Mouse (Mus musculus) gastrocnemius, postnatal 36 days (tissue): ENCODE results near the gene Slc41a3. TPM values are rescaled to one million over a fixed set of nuclear protein-coding genes. Genes with fewer than 3 reads are reported as not detected.

Experiments
- DNase-seq, 2 experiments: peaks; one replicate each; pipeline ENCODE4 v3.0.0; 2022
- intact Hi-C: fragments of 180-260 bp; cut with DNase I; formaldehyde crosslinking; loops from one replicate; pipeline ENCODE4 v1.15.1; 2025
- microRNA-seq, 2 experiments: library from miRNA; unstranded; fragments of <30 nt; microRNA quantifications; one replicate each; pipeline ENCODE4 v1.2.0; 2021
- total RNA-seq, 2 experiments: library from RNA; stranded (reverse); gene quantifications; 2 replicates each; pipeline ENCODE4 v1.2.3; 2021

Gene Slc41a3
- total RNA-seq, 2 experiments from 2014 or later: 61.5 to 75.4 TPM

DNA sequence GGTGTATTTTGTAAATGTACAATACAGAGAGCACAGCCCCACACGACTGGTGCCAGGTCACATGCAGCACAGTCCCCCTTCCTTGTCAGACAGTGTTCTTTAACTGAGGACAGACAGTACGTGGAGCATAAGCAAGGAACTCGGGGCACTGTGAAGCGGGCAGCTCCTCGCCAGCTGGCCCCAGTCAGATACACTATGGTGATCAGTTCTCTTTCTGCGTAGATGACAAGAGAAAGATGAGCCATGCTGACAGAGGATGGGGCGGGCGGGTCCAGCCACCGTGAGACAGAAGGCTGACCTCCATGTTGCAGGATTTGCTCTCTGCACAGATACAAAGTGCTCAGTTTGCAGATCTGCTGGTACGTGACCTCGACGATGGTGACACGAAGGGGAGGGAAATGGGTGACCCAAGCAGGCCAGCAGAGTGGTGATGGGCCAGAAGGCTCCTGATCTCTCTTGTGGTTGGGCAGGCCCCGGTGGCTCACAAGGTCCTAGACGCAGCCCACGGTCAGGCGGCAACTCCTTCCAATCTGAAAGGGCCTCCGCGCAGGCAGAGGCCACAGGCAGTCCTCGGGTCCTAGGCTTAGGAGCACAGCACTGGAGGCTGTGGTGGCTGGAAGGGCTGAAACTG, 56.0 kb downstream of the Slc41a3 start:
- intact Hi-C loops: no loop called here
- no peak for DNase-seq

DNA sequence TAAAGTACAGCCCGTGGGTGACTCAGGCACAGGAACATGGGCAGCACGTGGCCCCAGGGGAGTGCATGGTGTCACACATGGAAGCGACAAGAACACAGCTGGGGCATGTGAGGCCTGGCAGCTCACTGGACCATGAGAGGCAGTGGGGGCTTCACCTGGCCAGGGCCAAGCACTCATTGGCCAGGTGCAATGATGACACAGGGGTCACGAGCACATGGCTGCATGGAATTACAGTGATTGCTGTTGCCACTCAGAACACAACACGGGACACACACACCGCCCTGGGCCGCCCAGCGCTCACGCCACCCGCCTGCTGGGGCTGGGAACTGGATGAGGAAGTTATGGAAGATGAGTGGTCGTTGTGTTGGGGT, 56.5 kb downstream of the Slc41a3 start:
- no peak for DNase-seq
- intact Hi-C loops: no loop called here

DNA sequence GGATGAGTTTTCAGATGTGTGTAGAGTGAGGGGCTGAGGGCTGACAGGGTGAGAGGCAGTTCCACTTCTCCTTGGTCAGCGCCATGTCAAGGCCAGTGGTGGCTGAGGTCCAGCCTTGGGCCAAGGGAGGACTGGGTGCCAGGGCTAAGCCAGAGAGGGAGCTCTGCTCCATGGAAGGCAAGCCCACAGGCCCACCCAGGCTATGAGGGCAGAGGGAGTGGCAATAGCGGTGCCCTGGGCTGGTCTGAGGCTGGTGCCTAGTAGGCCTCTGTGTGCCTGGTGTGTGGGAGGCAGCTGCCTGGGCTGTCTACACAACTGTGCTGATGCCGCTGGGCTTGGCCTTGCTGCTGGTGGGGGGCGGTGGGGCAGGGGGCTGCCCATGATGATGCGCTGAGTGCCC, 57.6 kb downstream of the Slc41a3 start:
- no peak for DNase-seq
- intact Hi-C loops: no loop called here

DNA sequence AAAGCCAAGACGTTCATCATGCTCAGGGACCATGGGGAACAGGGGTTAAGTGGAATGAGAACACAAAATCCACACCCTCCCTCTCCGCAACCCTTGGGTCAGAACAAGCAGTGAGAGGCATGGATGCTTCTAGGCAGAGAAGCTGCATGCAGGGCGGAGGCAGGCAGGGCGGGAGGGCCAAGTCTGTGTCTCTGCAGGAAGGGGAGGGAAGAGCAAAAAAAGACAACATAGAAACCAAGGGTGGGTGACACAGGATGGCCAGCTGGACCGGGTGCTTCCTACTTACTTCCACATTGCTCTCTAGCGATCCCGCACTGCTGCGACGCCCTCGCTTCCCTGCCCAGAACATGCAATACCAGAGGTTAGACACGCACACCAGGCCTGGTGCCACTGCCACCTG, 59.2 kb downstream of the Slc41a3 start:
- no peak for DNase-seq
- intact Hi-C loops: no loop called here

- intact Hi-C loops: no loop called here
- no peak for DNase-seq
Measured at GRCm38 (mm10) chr6:90668693-90669092, 64.2 kb downstream of the Slc41a3 start.

DNA sequence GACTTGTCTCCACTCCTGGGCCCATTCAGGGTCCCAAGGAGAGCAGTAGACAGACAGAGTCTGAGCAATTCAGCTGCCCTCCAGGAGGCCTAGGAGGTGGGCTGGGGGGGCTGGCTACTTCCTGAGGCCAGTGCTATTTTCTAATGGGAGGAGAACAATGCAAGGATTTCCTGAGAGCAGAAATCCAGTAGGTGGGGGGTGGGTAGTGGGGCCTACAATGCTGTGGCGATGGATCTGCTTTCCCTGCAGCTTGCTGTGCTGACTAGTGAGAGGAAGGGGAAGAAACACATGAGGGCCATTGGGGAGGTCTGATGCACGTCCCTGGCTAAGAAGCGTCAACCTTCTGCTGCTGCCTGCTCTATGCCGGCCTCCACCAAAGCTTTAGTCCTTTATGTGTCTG, 74.2 kb downstream of the Slc41a3 start:
- intact Hi-C loops: no loop called here
- DNase-seq: no peak

- no peak for DNase-seq
- intact Hi-C loops: no loop called here
Measured at GRCm38 (mm10) chr6:90680401-90680800, 75.9 kb downstream of the Slc41a3 start.

DNA sequence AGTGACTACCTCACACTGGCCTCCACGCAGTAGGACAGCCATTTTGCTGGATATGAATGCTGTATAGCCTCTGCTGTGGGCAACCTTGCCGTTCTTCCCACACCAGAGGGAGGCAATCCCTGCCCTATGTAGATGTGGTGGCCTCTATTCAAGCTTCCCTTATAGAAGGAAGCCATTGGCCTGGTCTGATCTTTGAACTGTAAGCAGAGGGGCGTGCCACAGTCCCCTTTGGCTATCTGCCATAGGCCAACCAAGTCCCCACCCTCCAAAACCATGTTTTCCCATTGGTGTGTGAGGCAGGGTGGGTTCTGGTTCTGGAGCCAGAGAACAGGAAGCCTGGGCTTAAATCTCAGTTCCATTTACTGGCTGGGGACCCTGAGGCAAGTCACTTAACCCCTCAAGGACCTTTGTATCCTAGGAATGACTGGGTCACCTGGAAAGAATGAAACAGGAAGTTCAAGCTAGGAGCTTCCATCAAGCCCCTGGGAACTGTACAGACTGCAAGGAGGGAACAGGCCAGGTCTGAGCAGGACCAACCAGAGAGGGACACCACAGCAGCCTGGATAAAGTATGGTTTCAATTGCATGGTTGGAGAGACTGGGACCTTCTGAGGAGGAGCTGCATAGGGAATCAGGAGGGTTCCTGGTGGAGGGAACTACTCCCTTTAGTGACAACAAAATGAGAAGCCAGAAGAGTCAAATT, 79.5 kb downstream of the Slc41a3 start:
- intact Hi-C loops: no loop called here
- DNase-seq: no peak

GRCm38 (mm10) chr6:90686812-90687211, 82.3 kb downstream of the Slc41a3 start:
- intact Hi-C loops: no loop called here
- no peak for DNase-seq

DNA sequence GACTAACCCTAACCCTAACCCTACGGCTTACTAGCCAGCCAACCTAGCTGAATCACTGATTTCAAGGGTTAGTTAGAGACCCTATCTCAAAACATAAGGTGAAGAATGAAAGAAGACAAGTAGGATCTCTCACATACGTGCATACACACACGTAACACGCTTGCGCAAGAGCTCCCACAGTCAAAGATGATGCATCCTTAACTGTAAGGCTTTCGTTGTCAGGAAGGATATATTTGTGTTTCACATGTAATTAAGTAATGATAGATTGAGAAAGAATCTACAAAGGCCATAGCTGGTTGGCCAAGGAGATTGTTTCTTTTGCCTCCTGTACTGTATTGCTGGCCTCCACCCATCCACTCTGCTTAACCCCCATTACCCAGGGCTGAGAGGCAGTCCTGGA, 83.5 kb downstream of the Slc41a3 start:
- intact Hi-C loops: no loop called here

DNA sequence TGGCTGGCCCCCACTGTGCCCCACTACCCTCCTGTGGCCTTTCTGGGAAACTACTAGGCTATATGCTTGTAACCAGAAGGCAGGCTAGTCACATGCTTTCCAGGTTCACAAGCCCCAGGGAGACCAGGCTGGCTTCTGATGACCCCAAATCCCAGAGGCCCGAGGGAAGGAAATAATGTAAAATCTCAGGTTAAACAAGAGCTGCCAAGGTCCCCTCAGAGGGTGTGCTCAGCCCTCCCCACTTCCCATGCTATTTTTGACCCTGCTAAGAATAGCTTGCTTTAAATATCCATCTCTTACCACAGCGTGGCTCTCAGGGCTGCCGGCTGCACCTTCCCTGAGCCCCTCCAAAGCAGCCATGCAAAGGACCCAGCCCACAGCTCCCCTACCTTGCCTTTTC, 84.2 kb downstream of the Slc41a3 start:
- no peak for DNase-seq
- intact Hi-C loops: no loop called here

More for the DNA sequence above, 83.5 kb downstream of the Slc41a3 start:
- DNase-seq: no peak

- no peak for DNase-seq
- intact Hi-C loops: no loop called here
Measured at GRCm38 (mm10) chr6:90689500-90689899, 85.0 kb downstream of the Slc41a3 start.

GRCm38 (mm10) chr6:90691935-90692334, 87.4 kb downstream of the Slc41a3 start:
- intact Hi-C loops: no loop called here
- no peak for DNase-seq

DNA sequence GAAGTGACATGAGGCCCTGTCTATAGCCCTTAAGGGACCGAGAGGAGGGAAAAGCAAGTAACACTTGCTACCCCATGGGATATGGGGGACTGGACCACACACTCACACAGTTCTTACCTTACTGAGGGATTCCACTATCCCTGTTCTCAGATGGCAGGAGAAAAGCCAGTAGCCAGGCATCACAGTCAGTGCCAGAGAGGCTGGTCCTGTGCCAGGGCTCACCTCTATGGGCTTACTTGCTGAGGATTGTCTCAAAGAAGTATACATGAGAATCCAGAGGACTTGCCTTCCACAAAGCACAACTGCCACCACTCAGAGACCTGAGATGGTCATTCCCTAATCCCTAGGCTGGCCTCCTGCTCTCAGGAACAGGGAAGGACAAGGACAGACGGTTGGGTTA, 87.9 kb downstream of the Slc41a3 start:
- intact Hi-C loops: no loop called here
- no peak for DNase-seq

DNA sequence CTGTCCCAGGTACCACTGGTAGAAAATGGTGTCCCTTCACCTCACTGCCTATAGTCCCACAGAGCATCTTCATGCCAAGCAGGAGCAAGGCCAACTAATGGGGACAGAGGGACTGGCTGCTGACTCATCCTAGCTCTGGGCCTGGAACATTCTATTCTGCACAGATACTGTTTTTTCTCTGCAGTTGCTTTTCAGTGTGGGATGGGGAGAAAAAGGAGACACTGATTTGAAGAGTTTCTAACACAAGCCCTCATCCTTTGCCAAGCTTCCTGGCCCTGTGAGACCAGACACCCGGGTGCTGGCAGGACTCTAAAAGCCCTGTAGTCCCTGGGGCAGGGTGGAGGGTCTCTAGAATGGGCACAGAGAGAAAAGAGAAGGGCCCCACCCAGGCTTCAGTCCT, 91.2 kb downstream of the Slc41a3 start:
- peak in 1 of 2 experiments; percentile 65 for DNase-seq
- intact Hi-C loops: no loop called here

Small RNAs within 50 kb of the gene (microRNA-seq; reads per million reads assigned to microRNA genes)
- gene Gm24816: 0 reads per million in 2 experiments

Other genes starting within 250 kb of the Slc41a3 start
- gene Zxdc, start 235.2 kb upstream of the Slc41a3 start, total RNA-seq: 10 to 100 TPM; 13.3 to 13.6 TPM
- gene Cfap100, start 175.9 kb upstream of the Slc41a3 start, total RNA-seq: under 1 TPM in 1 of 2 experiments, not detected in 1; 0.30 TPM
- gene Klf15, start 142.1 kb upstream of the Slc41a3 start, total RNA-seq: 10 to 100 TPM; 36.6 to 38.0 TPM
- 1 to 10 TPM; 2.9 to 4.0 TPM for gene Aldh1l1, start 118.3 kb upstream of the Slc41a3 start, total RNA-seq